Mouse (Mus musculus): ENCODE data around the gene Shc1.

- no peak for TF ChIP-seq POLR2A (IDR thresholded peaks at IDR 0.05; ENCODE audit: extremely low read depth, insufficient read depth, low read length)
- no peak for TF ChIP-seq CTCF (IDR thresholded peaks at IDR 0.05; ENCODE audit: low read depth, low read length)
Measured at GRCm38 (mm10) chr3:89406887-89407286, 11.4 kb upstream of the Shc1 start.
